Comparison of ENCODE assay signal across 9 mouse cellular contexts in genomic region chr1:23762136-23762687, GRCm38 (mm10). TPM values are rescaled to one million over a fixed set of nuclear protein-coding genes. Genes with fewer than 3 reads are reported as not detected.
DNase-seq lines count a peak whose midpoint lies in the region; ATAC-seq lines count a peak whose summit lies in the region.
"Had no signal": no experiment of that assay in that cellular context is flagged by ENCODE, and none has a peak within 500 bp of the region (broad histone marks: within the 10 kb centered on the region; RNA-seq: fewer than 3 reads in every experiment).

No protein-coding gene starts in this region.

- H3K9ac ChIP-seq in forebrain, embryonic 16.5 days (replicated peaks; ENCODE audit: low read depth, low read length) = peak overlapping the region; percentile 82
- peak overlapping the region; percentile 82 for H3K9ac ChIP-seq in hindbrain, embryonic 14.5 days
- peak overlapping the region; percentile 62 for H3K9ac ChIP-seq in midbrain, embryonic 11.5 days (ENCODE audit: low read length)
- H3K9ac ChIP-seq in stomach, embryonic 15.5 days = peak overlapping the region; percentile 13; the same call in 1 of the 2 replicates

- intact Hi-C loops in left cerebral cortex, postnatal 25 days (cut with DNase I) = loop anchor here (2.0 to 5.0 kb wide), 3 partner anchors 31 to 485 kb away; no protein-coding TSS in a partner anchor

- peak; percentile 7 to 37 for DNase-seq in heart, adult 18-20 months
- DNase-seq in heart, adult 8-10 months (ENCODE audit: low spot score) = no peak
- peak; percentile 48 to 73 for DNase-seq in cerebellum, adult 18-20 months
- no peak for DNase-seq in hindbrain, embryonic 14.5 days (ENCODE audit: low spot score)
- DNase-seq in left cerebral cortex, postnatal 25 days (ENCODE audit: low spot score in 2 of 2) = peak; percentile 22 to 46
- DNase-seq in midbrain, embryonic 11.5 days (ENCODE audit: low spot score, missing footprints) = peak; percentile 97

- WGBS in forebrain, embryonic 16.5 days = under 1% methylated on average over 44 of the region's 45 CpGs
- under 1% methylated on average over 42 of the region's 45 CpGs for WGBS in hindbrain, embryonic 14.5 days
- under 1% methylated on average over 45 of the region's 45 CpGs for WGBS in midbrain, embryonic 11.5 days
- under 1% methylated on average over 43 of the region's 45 CpGs for WGBS in stomach, embryonic 15.5 days

- peak overlapping the region; percentile 88 for H3K4me2 ChIP-seq in forebrain, embryonic 16.5 days (ENCODE audit: low read length)
- peak overlapping the region; percentile 69 for H3K4me2 ChIP-seq in hindbrain, embryonic 14.5 days (replicated peaks)
- peak overlapping the region; percentile 96 for H3K4me2 ChIP-seq in midbrain, embryonic 11.5 days
- H3K4me2 ChIP-seq in stomach, embryonic 15.5 days = peak overlapping the region; percentile 98

- H3K4me1 ChIP-seq in forebrain, embryonic 16.5 days (replicated peaks; ENCODE audit: control insufficient read depth, insufficient read depth, low read length) = peaks cover 33% of the 10 kb centered on the region
- peaks cover 22% of the 10 kb centered on the region for H3K4me1 ChIP-seq in hindbrain, embryonic 14.5 days (replicated peaks; ENCODE audit: control insufficient read depth, insufficient read depth, low read length)
- 0 out of 2 replicates have a peak, but pooled peaks cover 4% of the 10 kb centered on the region for H3K4me1 ChIP-seq in midbrain, embryonic 11.5 days (ENCODE audit: control insufficient read depth, insufficient read depth, low read length)
- 0 out of 2 replicates have a peak, but pooled peaks cover 12% of the 10 kb centered on the region for H3K4me1 ChIP-seq in stomach, embryonic 15.5 days

- peak; percentile 34 for ATAC-seq in forebrain, embryonic 16.5 days
- ATAC-seq in hindbrain, embryonic 14.5 days (ENCODE audit: low FRiP score) = peak; percentile 32
- peak; percentile 55 for ATAC-seq in midbrain, embryonic 11.5 days (ENCODE audit: low FRiP score)
- no peak; the same call in 1 of the 2 replicates for ATAC-seq in stomach, embryonic 15.5 days (ENCODE audit: insufficient read depth, low FRiP score, low read depth)

- H3K27ac ChIP-seq in forebrain, embryonic 16.5 days (ENCODE audit: low read length) = peak overlapping the region; percentile 75
- H3K27ac ChIP-seq in hindbrain, embryonic 14.5 days = peak overlapping the region; percentile 86
- H3K27ac ChIP-seq in midbrain, embryonic 11.5 days (ENCODE audit: low read depth, low read length) = no peak overlapping the region
- H3K27ac ChIP-seq in stomach, embryonic 15.5 days = no peak overlapping the region

- no peaks in the 10 kb centered on the region for H3K36me3 ChIP-seq in forebrain, embryonic 16.5 days (ENCODE audit: control insufficient read depth, insufficient read depth)
- H3K36me3 ChIP-seq in hindbrain, embryonic 14.5 days (replicated peaks; ENCODE audit: control insufficient read depth, insufficient read depth) = no peaks in the 10 kb centered on the region
- H3K36me3 ChIP-seq in midbrain, embryonic 11.5 days (ENCODE audit: control insufficient read depth, insufficient read depth, low read length) = no peaks in the 10 kb centered on the region
- H3K36me3 ChIP-seq in stomach, embryonic 15.5 days = no peaks in the 10 kb centered on the region

- no peaks in the 10 kb centered on the region for H3K9me3 ChIP-seq in forebrain, embryonic 16.5 days (ENCODE audit: control insufficient read depth, low read length)
- H3K9me3 ChIP-seq in hindbrain, embryonic 14.5 days (ENCODE audit: control insufficient read depth, low read length) = no peaks in the 10 kb centered on the region
- H3K9me3 ChIP-seq in midbrain, embryonic 11.5 days (ENCODE audit: control insufficient read depth, low read length) = no peaks in the 10 kb centered on the region
- no peaks in the 10 kb centered on the region for H3K9me3 ChIP-seq in stomach, embryonic 15.5 days

- H3K27me3 ChIP-seq in forebrain, embryonic 16.5 days (replicated peaks; ENCODE audit: control insufficient read depth, insufficient read depth, low read length) = peaks cover 7% of the 10 kb centered on the region
- H3K27me3 ChIP-seq in hindbrain, embryonic 14.5 days (ENCODE audit: control insufficient read depth, insufficient read depth, low read length) = peaks cover 13% of the 10 kb centered on the region; the same call in 1 of the 2 replicates
- H3K27me3 ChIP-seq in midbrain, embryonic 11.5 days (ENCODE audit: control insufficient read depth, insufficient read depth, low read length) = peaks cover 26% of the 10 kb centered on the region
- H3K27me3 ChIP-seq in stomach, embryonic 15.5 days (replicated peaks) = peaks cover 48% of the 10 kb centered on the region
- H3K27me3 ChIP-seq: CH12.LX had no signal

- peak overlapping the region; percentile 88 for H3K4me3 ChIP-seq in forebrain, embryonic 16.5 days (replicated peaks; ENCODE audit: low read length)
- H3K4me3 ChIP-seq in hindbrain, embryonic 14.5 days (replicated peaks; ENCODE audit: low read length) = peak overlapping the region; percentile 87
- H3K4me3 ChIP-seq in midbrain, embryonic 11.5 days (ENCODE audit: low read depth, low read length) = peak overlapping the region; percentile 61
- H3K4me3 ChIP-seq in stomach, embryonic 15.5 days (replicated peaks) = peak overlapping the region; percentile 55

RNA-seq across cellular contexts. Expression of gene B3gat2, which starts 0.7 kb away (rescaled TPM):
- total RNA-seq in heart, adult 18-20 months (2021) = not detected
- total RNA-seq in heart, adult 8-10 months (2022) = not detected
- polyA plus RNA-seq in forebrain, embryonic 16.5 days (2015; fragmentation: Nextera tagmentation; extraction: Ambion mirVana) = 9.9 and 12.1 TPM in 2 replicates
- 23.8 and 24.2 TPM in 2 replicates for polyA plus RNA-seq in hindbrain, embryonic 14.5 days (2014; fragmentation: Nextera tagmentation; extraction: Ambion mirVana)
- 10 to 100 TPM in 1 of 2 experiments, 1 to 10 TPM in 1; 8.4 to 10.2 TPM for total RNA-seq in left cerebral cortex, postnatal 25 days (2021)
- 1.3 and 1.8 TPM in 2 replicates for polyA plus RNA-seq in midbrain, embryonic 11.5 days (2014; fragmentation: Nextera tagmentation; extraction: Ambion mirVana)
- polyA plus RNA-seq in stomach, embryonic 15.5 days (2015; fragmentation: Nextera tagmentation; extraction: Ambion mirVana) = 0.45 and 0.50 TPM in 2 replicates

Comparison
In these comparisons a context has a peak if more than half of its experiments do, and no peak if none do; other contexts are left out.
1. DNase-seq: peak in heart, adult 18-20 months (2 of 2), cerebellum, adult 18-20 months (2 of 2), left cerebral cortex, postnatal 25 days (2 of 2) and midbrain, embryonic 11.5 days (single experiment); none in heart, adult 8-10 months (single experiment) and hindbrain, embryonic 14.5 days (single experiment).
2. H3K27ac ChIP-seq: peak in forebrain, embryonic 16.5 days (single experiment) and hindbrain, embryonic 14.5 days (single experiment); none in midbrain, embryonic 11.5 days (single experiment) and stomach, embryonic 15.5 days (single experiment).
3. H3K9ac ChIP-seq: peak in every context shown above with its lines; median percentile 82 in forebrain, embryonic 16.5 days; 82 in hindbrain, embryonic 14.5 days; 62 in midbrain, embryonic 11.5 days; 13 in stomach, embryonic 15.5 days.
4. Peak in every context shown above with its lines, with median percentiles within 50 percentile points of each other: H3K4me2 ChIP-seq and H3K4me3 ChIP-seq.